Mouse (Mus musculus) bone marrow macrophage, adult 2 months (primary cell): ENCODE results near the gene Cct2.

Experiments
- CTCF ChIP-seq: IDR thresholded peaks from 2 replicates; pipeline ENCODE4 v1.5.1; 2012; ENCODE audit warnings: low read depth, mild to moderate bottlenecking, low read length, moderate library complexity
- POLR2A ChIP-seq: IDR thresholded peaks from 2 replicates; pipeline ENCODE4 v1.6.1; 2012; ENCODE audit warnings: mild to moderate bottlenecking, low read depth, low read length, borderline replicate concordance

GRCm38 (mm10) chr10:117004695-117005094 is 58.9 kb downstream of the Cct2 start:
- TF ChIP-seq POLR2A (no peak), CTCF (no peak)
